Mouse (Mus musculus) hindbrain, embryonic 10.5 days (tissue): Measurements from ENCODE around the gene Sel1l3. TPM values are rescaled to one million over a fixed set of nuclear protein-coding genes. Genes with fewer than 3 reads are reported as not detected.

ENCODE experiments used
- DNase-seq: peaks from one replicate; pipeline ENCODE4 v3.0.0-alpha.2; 2017; ENCODE audit warnings: low spot score
- H3K27ac ChIP-seq: fragments of 300-500 bp; sonication (generic); 2 replicates; pipeline ENCODE4 v1.5.1; 2016; ENCODE audit warnings: mild to moderate bottlenecking, moderate library complexity
- H3K27me3 ChIP-seq: fragments of 300-500 bp; sonication (generic); 2 replicates; pipeline ENCODE4 v1.6.1; 2016; ENCODE audit warnings: mild to moderate bottlenecking; ENCODE audit not compliant: poor library complexity, insufficient read depth, severe bottlenecking
- H3K36me3 ChIP-seq: fragments of 300-500 bp; sonication (generic); 2 replicates; pipeline ENCODE4 v1.6.1; 2016; ENCODE audit warnings: mild to moderate bottlenecking, moderate library complexity
- H3K4me1 ChIP-seq: fragments of 300-500 bp; sonication (generic); replicated peaks from 2 replicates; pipeline ENCODE4 v1.6.1; 2016; ENCODE audit warnings: mild to moderate bottlenecking
- H3K4me3 ChIP-seq: fragments of 300-500 bp; sonication (generic); 2 replicates; pipeline ENCODE4 v1.5.1; 2016; ENCODE audit warnings: mild to moderate bottlenecking, moderate library complexity
- H3K9me3 ChIP-seq: fragments of 300-500 bp; sonication (generic); 2 replicates; pipeline ENCODE4 v1.6.1; 2016; ENCODE audit warnings: mild to moderate bottlenecking, moderate library complexity
- WGBS: fragments of 180-500 bp; shearing (Covaris S2); methylation state at CpG from one replicate; pipeline ENCODE4 v1.1.7; 2016; 5-methylcytosine and 5-hydroxymethylcytosine counted together
- polyA plus RNA-seq: library from polyadenylated mRNA; unstranded; fragments of >200 nt; fragmentation: Nextera tagmentation; extraction: Ambion mirVana; gene quantifications from 2 replicates; pipeline ENCODE4 v1.2.1, GENCODE M21; 2016

The Sel1l3 gene
- polyA plus RNA-seq, 1 experiment from 2014 or later = 2.3 TPM

DNA sequence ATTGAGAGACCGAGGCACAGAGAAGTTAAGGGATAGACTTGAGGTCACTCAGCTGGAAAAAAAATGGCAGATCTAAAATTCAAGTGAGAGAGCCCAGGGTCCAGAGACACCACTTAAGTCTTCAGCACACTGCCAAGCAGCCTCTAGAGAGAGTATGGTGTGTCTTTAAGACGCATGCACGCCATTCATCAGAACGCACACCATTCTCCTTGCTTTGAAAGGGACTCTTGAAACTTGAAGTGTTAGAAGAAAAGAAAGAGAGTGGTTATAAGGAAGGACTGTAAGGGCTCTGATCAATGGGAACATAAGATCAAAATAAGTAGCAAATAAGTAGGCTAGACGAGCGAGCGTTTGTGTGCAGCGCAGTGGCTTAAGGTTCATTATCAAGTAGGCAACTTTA, 95.5 kb downstream of the Sel1l3 start:
- WGBS = 93% methylated on average over 8 of the region's 8 CpGs
- no peak overlapping the region for H3K27ac ChIP-seq
- H3K27me3 ChIP-seq = no peaks in the 10 kb centered on the region
- H3K36me3 ChIP-seq = 0 out of 2 replicates have a peak, but pooled peaks cover under 1% of the 10 kb centered on the region
- no peaks in the 10 kb centered on the region for H3K4me1 ChIP-seq
- no peak for DNase-seq
- no peak overlapping the region for H3K4me3 ChIP-seq
- H3K9me3 ChIP-seq = peaks cover 2% of the 10 kb centered on the region; the same call in 1 of the 2 replicates

DNA sequence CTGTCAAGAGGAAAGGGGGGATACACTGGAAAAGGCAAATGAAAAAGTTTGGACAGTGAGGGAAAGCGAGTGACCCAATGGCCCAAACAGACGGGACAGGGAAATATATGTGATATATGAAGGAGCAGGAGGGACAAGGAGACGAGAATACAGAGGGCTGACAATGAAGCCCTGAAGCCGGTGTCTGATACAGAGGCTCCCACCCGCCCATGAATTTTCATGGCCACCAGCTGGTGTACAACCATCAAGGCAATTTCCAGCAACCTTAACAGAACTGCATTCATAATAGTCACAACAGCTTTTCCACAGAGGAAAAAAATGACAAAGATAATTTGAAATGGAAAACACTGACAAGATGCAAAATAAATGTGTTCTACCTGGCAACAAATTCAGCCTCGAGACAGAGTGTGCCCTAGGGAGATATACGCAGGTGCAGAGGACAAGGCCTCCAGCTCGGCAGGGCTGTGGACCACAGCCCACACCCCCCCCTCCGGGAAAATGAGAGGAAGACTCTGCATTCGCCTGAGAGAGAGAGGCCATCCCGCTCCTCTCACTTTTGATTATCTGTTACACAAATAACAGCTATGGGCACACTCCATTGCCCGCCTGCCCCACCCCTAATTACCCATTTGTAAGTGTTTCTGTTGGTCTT, 99.0 kb downstream of the Sel1l3 start:
- DNase-seq = no peak
- H3K4me1 ChIP-seq = 0 out of 2 replicates have a peak, but pooled peaks cover 7% of the 10 kb centered on the region
- peaks cover 8% of the 10 kb centered on the region; the same call in 1 of the 2 replicates for H3K9me3 ChIP-seq
- WGBS = 73% methylated on average over 12 of the region's 12 CpGs
- H3K4me3 ChIP-seq = no peak overlapping the region
- no peak overlapping the region for H3K27ac ChIP-seq
- no peaks in the 10 kb centered on the region for H3K27me3 ChIP-seq
- H3K36me3 ChIP-seq = 0 out of 2 replicates have a peak, but pooled peaks cover 4% of the 10 kb centered on the region

DNA sequence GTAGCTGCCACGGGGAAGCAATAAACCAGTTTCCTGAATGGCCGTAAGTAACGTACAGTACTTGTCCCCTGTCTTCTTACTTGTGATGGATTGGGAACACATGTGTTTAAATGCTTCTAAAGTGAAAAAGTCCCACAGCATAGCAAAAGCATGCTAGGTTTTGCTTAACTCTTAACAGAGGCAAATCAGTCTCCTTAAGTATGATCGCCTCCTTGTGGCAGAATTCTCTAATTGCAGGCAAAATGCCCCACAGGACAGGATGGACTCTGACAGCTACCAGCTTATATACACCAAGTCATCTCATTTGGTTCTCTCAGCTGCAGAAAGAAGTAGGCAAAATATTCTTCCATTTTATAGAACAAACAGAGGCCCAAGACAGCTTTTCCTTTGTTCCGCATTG, 100.8 kb downstream of the Sel1l3 start:
- Histone ChIP-seq H3K36me3 (0 out of 2 replicates have a peak, but pooled peaks cover 4% of the 10 kb centered on the region), H3K27ac (no peak overlapping the region), H3K4me3 (no peak overlapping the region), H3K9me3 (peaks cover 8% of the 10 kb centered on the region; the same call in 1 of the 2 replicates), H3K4me1 (0 out of 2 replicates have a peak, but pooled peaks cover 7% of the 10 kb centered on the region), H3K27me3 (no peaks in the 10 kb centered on the region)
- 94% methylated on average over 5 of the region's 5 CpGs for WGBS
- no peak for DNase-seq

DNA sequence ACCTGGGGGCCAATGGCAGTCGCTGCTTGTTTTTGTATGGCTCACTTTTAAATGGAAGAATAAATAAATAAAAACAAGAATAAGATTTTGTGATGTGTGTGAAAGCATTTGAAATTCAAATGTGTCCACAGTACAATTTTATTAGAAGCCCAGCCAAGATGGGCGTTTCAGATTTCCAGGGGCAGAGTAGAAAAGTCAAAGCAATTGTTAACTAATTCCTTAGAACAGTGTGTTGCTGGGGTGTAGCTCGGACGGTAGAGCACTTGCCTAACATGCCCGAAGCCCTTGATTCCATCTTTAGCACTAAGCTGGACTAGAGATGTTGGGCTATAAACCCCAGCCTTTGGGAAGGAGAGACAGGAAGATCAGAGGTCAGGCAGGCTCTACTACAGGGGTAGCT, 102.7 kb downstream of the Sel1l3 start:
- Histone ChIP-seq H3K4me1 (0 out of 2 replicates have a peak, but pooled peaks cover 7% of the 10 kb centered on the region), H3K9me3 (peaks cover 8% of the 10 kb centered on the region; the same call in 1 of the 2 replicates), H3K27me3 (no peaks in the 10 kb centered on the region), H3K4me3 (no peak overlapping the region), H3K27ac (no peak overlapping the region), H3K36me3 (0 out of 2 replicates have a peak, but pooled peaks cover 4% of the 10 kb centered on the region)
- WGBS = 83% methylated on average over 5 of the region's 5 CpGs
- DNase-seq = no peak

DNA sequence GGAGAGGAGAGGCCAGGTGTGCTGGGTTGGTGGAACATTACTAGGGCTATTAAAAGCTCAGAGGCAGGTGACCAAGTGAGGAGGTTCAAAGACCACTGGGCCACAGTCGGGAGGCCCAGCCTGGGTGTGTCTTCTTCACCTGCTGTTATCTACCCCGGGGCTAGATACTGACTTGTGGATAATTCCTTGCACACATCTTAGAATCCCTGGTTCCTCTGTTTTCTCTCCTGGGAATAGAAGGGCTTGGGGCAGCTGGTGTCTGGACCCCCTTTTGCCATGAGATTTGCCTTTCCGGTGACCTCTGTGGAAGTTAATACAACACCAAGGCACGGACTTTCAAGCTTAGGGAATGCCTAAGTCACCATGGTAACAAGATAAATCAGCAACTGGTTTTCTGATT, 103.5 kb downstream of the Sel1l3 start:
- Histone ChIP-seq H3K36me3 (0 out of 2 replicates have a peak, but pooled peaks cover 4% of the 10 kb centered on the region), H3K27ac (no peak overlapping the region), H3K9me3 (peaks cover 8% of the 10 kb centered on the region; the same call in 1 of the 2 replicates), H3K27me3 (no peaks in the 10 kb centered on the region), H3K4me1 (0 out of 2 replicates have a peak, but pooled peaks cover 7% of the 10 kb centered on the region), H3K4me3 (no peak overlapping the region)
- WGBS = 63% methylated on average over 4 of the region's 4 CpGs
- no peak for DNase-seq

DNA sequence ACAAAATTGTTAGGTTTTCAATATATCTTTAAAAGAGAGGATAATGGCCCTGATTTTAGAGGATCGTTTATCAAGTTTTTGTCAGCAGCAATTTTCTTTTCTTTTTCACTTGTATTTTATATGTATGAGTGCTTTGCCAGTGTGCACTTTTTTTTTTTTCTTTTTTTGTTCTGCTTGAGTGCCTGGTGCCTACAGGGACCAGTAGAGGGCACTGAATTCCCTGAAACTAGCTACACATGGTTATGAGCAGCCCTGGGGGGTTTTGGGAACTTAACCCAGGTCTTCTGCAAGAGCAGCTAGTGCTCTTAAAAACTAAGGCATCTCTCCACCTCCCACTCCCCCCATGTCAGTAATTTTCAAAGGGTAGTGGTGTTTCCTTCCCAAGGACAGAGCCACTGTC, 105.1 kb downstream of the Sel1l3 start:
- Histone ChIP-seq H3K9me3 (peaks cover 8% of the 10 kb centered on the region; the same call in 1 of the 2 replicates), H3K27me3 (no peaks in the 10 kb centered on the region), H3K4me3 (no peak overlapping the region), H3K4me1 (0 out of 2 replicates have a peak, but pooled peaks cover 7% of the 10 kb centered on the region), H3K36me3 (0 out of 2 replicates have a peak, but pooled peaks cover 4% of the 10 kb centered on the region), H3K27ac (no peak overlapping the region)
- WGBS = 84% methylated on average over 1 of the region's 1 CpGs
- DNase-seq = no peak

DNA sequence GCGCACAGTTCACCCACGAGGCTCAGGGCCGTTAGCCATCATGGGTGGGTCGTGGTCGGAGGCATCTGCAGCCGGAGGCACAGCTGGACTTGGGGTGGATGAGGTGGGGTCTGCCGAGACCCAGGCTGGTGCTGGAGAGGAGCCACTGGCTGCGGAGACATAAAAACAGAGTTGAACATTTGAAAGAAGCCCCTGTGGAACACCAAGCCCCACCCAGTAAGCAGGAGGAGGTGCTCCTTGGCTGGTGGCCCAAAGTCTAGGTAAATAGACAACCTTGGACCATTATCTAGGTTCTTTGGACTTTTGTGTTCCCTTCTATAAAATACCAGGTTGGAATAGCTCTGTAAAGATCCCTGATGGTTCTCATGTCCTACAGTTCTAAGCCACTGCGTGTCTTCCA, 105.7 kb downstream of the Sel1l3 start:
- 85% methylated on average over 9 of the region's 9 CpGs for WGBS
- DNase-seq = no peak

DNA sequence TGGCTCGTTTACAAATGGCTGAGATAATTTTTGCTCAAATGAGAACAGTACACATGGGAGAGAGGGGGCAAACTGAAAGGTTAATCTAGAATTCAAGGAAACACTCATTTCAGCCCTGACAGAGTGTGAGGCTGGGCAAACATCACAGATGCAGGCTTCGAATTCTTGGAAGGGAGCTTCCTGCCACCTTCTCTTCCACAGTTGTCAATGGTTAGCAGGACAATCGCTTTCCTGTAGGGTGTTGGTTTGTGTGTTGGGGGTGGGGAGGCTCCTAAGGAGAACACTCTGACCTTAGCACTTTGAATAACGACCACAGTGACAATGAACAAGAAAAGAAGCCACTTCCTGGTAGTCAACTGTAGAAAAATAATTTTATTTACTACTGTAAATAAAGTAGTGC, 107.0 kb downstream of the Sel1l3 start:
- no peaks in the 10 kb centered on the region for H3K9me3 ChIP-seq

More for the DNA sequence above, 105.7 kb downstream of the Sel1l3 start:
- Histone ChIP-seq H3K36me3 (0 out of 2 replicates have a peak, but pooled peaks cover 2% of the 10 kb centered on the region), H3K9me3 (peaks cover 4% of the 10 kb centered on the region; the same call in 1 of the 2 replicates), H3K4me3 (no peak overlapping the region), H3K27ac (no peak overlapping the region), H3K27me3 (no peaks in the 10 kb centered on the region), H3K4me1 (0 out of 2 replicates have a peak, but pooled peaks cover 7% of the 10 kb centered on the region)

DNA sequence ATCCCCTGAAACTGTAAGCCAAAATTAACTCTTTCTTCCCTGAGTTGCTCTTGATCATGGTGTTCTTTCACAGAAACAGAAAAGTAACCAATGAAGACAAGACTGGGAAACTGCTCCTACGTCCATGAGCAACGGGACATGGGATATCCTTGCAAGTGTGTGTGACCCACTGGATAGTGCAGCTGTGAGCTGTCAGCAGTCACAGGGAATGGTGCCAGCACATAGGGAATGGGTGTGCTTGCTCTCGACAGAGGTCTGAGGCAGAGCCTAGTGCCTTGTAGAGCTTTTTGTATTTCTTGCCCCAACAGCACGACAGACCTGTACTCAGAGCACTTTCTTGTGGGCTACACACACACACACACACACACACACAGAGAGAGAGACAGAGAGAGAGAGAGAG, 107.6 kb downstream of the Sel1l3 start:
- H3K27ac ChIP-seq = no peak overlapping the region
- DNase-seq = no peak
- no peaks in the 10 kb centered on the region for H3K27me3 ChIP-seq
- no peak overlapping the region for H3K4me3 ChIP-seq
- WGBS = 84% methylated on average over 4 of the region's 4 CpGs
- 0 out of 2 replicates have a peak, but pooled peaks cover 7% of the 10 kb centered on the region for H3K4me1 ChIP-seq
- no peaks in the 10 kb centered on the region for H3K9me3 ChIP-seq
- no peaks in the 10 kb centered on the region for H3K36me3 ChIP-seq

More for the DNA sequence above, 107.0 kb downstream of the Sel1l3 start:
- 60% methylated on average over 4 of the region's 4 CpGs for WGBS
- DNase-seq = no peak
- no peak overlapping the region for H3K4me3 ChIP-seq
- H3K27ac ChIP-seq = no peak overlapping the region
- H3K36me3 ChIP-seq = no peaks in the 10 kb centered on the region
- H3K27me3 ChIP-seq = no peaks in the 10 kb centered on the region
- H3K4me1 ChIP-seq = 0 out of 2 replicates have a peak, but pooled peaks cover 7% of the 10 kb centered on the region

DNA sequence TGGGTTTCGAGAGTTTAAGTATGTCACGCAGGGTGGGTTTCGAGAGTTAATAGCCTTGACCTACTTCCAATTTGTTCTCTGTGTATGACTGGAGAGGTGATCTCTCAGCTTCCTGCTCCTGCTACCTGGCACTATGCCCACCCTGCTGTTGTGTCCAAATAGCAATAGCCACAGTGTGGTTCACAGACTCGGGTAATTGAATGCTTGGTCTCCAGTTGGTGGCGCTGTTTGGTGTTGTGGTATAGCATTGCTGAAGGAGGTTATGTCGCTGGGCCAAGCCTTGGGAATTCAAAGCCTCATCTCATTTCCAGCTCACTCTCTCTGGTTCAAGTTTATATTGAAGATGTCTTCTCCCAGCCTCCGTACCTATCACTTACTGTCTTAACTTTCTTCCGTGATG, 108.0 kb downstream of the Sel1l3 start:
- no peak overlapping the region for H3K4me3 ChIP-seq
- H3K36me3 ChIP-seq = no peaks in the 10 kb centered on the region
- 0 out of 2 replicates have a peak, but pooled peaks cover 6% of the 10 kb centered on the region for H3K4me1 ChIP-seq
- H3K27ac ChIP-seq = no peak overlapping the region
- 80% methylated on average over 8 of the region's 8 CpGs for WGBS
- no peak for DNase-seq
- no peaks in the 10 kb centered on the region for H3K27me3 ChIP-seq
- no peaks in the 10 kb centered on the region for H3K9me3 ChIP-seq

DNA sequence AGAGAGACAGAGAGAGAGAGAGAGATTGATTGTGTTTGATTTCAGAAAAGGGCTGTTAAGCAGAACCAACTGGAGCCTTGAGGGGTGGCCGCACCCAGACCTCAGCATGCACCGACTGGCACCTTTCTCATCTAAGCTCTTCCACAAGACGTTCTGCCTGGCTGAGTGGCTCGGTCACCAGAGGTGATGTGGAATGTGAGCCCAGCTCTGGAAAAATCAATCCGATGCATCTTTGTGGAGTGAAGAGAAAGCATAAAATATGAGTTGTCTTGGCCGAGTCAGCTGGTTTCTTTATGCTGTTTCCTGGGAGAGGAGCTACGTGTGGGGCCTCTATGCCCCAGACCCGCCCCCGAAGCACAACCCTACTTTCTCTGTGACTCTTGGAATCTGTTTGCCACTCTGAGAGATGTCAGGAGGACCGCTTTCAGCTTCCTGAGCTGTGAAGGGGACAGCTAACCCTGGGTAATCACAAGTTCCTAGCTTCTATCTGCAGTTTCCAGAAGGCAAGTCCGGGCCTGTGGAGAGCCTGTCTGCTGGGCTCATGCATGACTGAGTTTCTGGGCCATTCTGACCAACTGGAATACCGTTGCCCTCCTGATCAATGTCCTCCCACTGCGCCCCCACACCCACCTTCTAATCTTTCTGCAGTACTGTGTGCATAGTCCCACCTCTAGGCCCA, 109.4 kb downstream of the Sel1l3 start:
- Histone ChIP-seq H3K4me3 (no peak overlapping the region), H3K36me3 (no peaks in the 10 kb centered on the region), H3K27ac (no peak overlapping the region), H3K9me3 (no peaks in the 10 kb centered on the region), H3K27me3 (no peaks in the 10 kb centered on the region), H3K4me1 (no peaks in the 10 kb centered on the region)
- no peak for DNase-seq
- WGBS = 80% methylated on average over 13 of the region's 13 CpGs

DNA sequence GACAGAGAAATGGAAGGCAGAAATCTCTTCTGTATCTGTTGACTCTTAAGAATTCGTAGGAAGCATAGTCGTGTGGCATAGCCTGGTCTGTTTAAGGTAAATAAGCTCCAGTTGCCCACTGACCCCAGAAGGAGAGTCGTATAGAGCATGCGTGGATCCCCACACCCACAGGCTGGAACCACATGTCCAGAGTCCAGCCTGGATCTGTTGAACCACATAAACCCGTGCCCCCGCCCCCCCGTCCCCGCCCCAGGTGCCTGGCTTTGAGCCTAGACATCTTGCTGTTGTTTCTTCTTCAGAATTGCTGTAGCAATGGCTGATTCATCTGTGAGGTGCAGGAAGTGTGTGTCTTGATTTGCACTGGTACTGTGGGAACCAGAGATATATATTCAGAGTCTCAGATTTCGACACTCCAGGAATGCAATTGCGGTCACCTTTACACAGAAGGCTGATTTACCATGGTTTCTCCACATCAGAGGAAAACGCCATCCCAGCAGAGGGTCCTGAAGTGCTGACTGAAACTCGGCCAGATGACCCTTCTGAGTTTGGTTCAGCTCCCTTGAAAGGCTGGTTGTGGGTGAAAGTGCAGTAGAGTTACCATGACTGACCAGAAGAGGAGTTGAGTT, 111.8 kb downstream of the Sel1l3 start:
- no peak overlapping the region for H3K4me3 ChIP-seq
- H3K27ac ChIP-seq = no peak overlapping the region
- H3K27me3 ChIP-seq = no peaks in the 10 kb centered on the region
- no peaks in the 10 kb centered on the region for H3K36me3 ChIP-seq
- H3K9me3 ChIP-seq = no peaks in the 10 kb centered on the region
- H3K4me1 ChIP-seq = no peaks in the 10 kb centered on the region
- DNase-seq = no peak
- 86% methylated on average over 12 of the region's 12 CpGs for WGBS
